Mouse (Mus musculus): ENCODE results near the gene Gnaq.

The Gnaq gene

GRCm38 (mm10) chr19:16132791-16132864, at the start of gene Gnaq:
Gene Gnaq, plus strand, starts transcription at chr19:16132831.
- DNase-seq (ENCODE audit: low read depth, low spot score), result no peak

GRCm38 (mm10) chr19:16083981-16084630, 48.5 kb upstream of the Gnaq start:
- peak; percentile 45 for DNase-seq (ENCODE audit: low read depth, low spot score)

GRCm38 (mm10) chr19:16085248-16085647, 47.4 kb upstream of the Gnaq start:
- peak; percentile 13 for DNase-seq (ENCODE audit: low read depth, low spot score)

- DNase-seq (ENCODE audit: low read depth, low spot score), result no peak
Measured at GRCm38 (mm10) chr19:16086154-16086553, 46.5 kb upstream of the Gnaq start.

GRCm38 (mm10) chr19:16086581-16086980, 46.0 kb upstream of the Gnaq start:
- DNase-seq (ENCODE audit: low read depth, low spot score), result no peak

GRCm38 (mm10) chr19:16087391-16087790, 45.2 kb upstream of the Gnaq start:
- DNase-seq (ENCODE audit: low read depth, low spot score), result no peak

GRCm38 (mm10) chr19:16093616-16094015, 39.0 kb upstream of the Gnaq start:
- no peak for DNase-seq (ENCODE audit: low read depth, low spot score)

GRCm38 (mm10) chr19:16109901-16110300, 22.7 kb upstream of the Gnaq start:
- no peak for DNase-seq (ENCODE audit: low read depth, low spot score)

GRCm38 (mm10) chr19:16110670-16111069, 22.0 kb upstream of the Gnaq start:
- no peak for DNase-seq (ENCODE audit: low read depth, low spot score)

- DNase-seq (ENCODE audit: low read depth, low spot score), result peak; percentile 95
Measured at GRCm38 (mm10) chr19:16113295-16113694, 19.3 kb upstream of the Gnaq start.

- DNase-seq (ENCODE audit: low read depth, low spot score), result no peak
Measured at GRCm38 (mm10) chr19:16118421-16118820, 14.2 kb upstream of the Gnaq start.

GRCm38 (mm10) chr19:16121301-16121700, 11.3 kb upstream of the Gnaq start:
- DNase-seq (ENCODE audit: low read depth, low spot score), result no peak

- peak; percentile 53 for DNase-seq (ENCODE audit: low read depth, low spot score)
Measured at GRCm38 (mm10) chr19:16128715-16129114, 3.9 kb upstream of the Gnaq start.

- no peak for DNase-seq (ENCODE audit: low read depth, low spot score)
Measured at GRCm38 (mm10) chr19:16129171-16129570, 3.5 kb upstream of the Gnaq start.

GRCm38 (mm10) chr19:16130476-16130875, 2.2 kb upstream of the Gnaq start:
- DNase-seq (ENCODE audit: low read depth, low spot score), result no peak

GRCm38 (mm10) chr19:16131831-16132230, 800 bp upstream of the Gnaq start:
- no peak for DNase-seq (ENCODE audit: low read depth, low spot score)

- DNase-seq (ENCODE audit: low read depth, low spot score), result peak; percentile 95
Measured at GRCm38 (mm10) chr19:16132340-16132790, 266 bp upstream of the Gnaq start.

GRCm38 (mm10) chr19:16132865-16133720, 462 bp downstream of the Gnaq start:
- DNase-seq (ENCODE audit: low read depth, low spot score), result peak; percentile 84

GRCm38 (mm10) chr19:16133721-16134570, 1.3 kb downstream of the Gnaq start:
- DNase-seq (ENCODE audit: low read depth, low spot score), result peak; percentile 54

- peak; percentile 85 for DNase-seq (ENCODE audit: low read depth, low spot score)
Measured at GRCm38 (mm10) chr19:16138064-16138580, 5.5 kb downstream of the Gnaq start.

- no peak for DNase-seq (ENCODE audit: low read depth, low spot score)
Measured at GRCm38 (mm10) chr19:16140710-16141109, 8.1 kb downstream of the Gnaq start.

GRCm38 (mm10) chr19:16141857-16142256, 9.2 kb downstream of the Gnaq start:
- DNase-seq (ENCODE audit: low read depth, low spot score), result no peak

Measured in brain, adult 2 months (tissue).